Mouse (Mus musculus) thymus, adult 2 months (tissue): ENCODE measurements around the gene March4. TPM values are rescaled to one million over a fixed set of nuclear protein-coding genes. Genes with fewer than 3 reads are reported as not detected.

Source experiments
- DNase-seq: peaks from one replicate; pipeline ENCODE4 v3.0.0; 2021
- H3K27ac ChIP-seq: fragments of 200-500 bp; 2 replicates; pipeline ENCODE4 v1.5.1; 2012; ENCODE audit warnings: low read length, control low read depth; ENCODE audit not compliant: control insufficient read depth, insufficient read depth
- H3K27me3 ChIP-seq: fragments of 200-500 bp; 2 replicates; pipeline ENCODE4 v1.6.1; 2012; ENCODE audit warnings: mild to moderate bottlenecking, low read length, moderate library complexity, mixed read lengths; ENCODE audit not compliant: control insufficient read depth, insufficient read depth
- H3K36me3 ChIP-seq: fragments of 200-500 bp; 2 replicates; pipeline ENCODE4 v1.6.1; 2012; ENCODE audit warnings: mild to moderate bottlenecking, low read length, moderate library complexity; ENCODE audit not compliant: control insufficient read depth, insufficient read depth
- H3K4me1 ChIP-seq: fragments of 200-500 bp; replicated peaks from 2 replicates; pipeline ENCODE4 v1.6.1; 2012; ENCODE audit warnings: low read length; ENCODE audit not compliant: control insufficient read depth, insufficient read depth
- H3K4me3 ChIP-seq: fragments of 200-500 bp; 2 replicates; pipeline ENCODE4 v1.5.1; 2012; ENCODE audit warnings: mild to moderate bottlenecking, low read length, control low read depth, moderate library complexity; ENCODE audit not compliant: control insufficient read depth, insufficient read depth
- CTCF ChIP-seq: fragments of 200-500 bp; IDR thresholded peaks from 2 replicates; pipeline ENCODE4 v1.5.1; 2012; ENCODE audit warnings: mild to moderate bottlenecking, control low read depth, low read length, moderate library complexity, borderline replicate concordance; ENCODE audit not compliant: control insufficient read depth, poor library complexity, insufficient read depth; ENCODE audit errors: extremely low read depth
- POLR2A ChIP-seq: fragments of 200-500 bp; IDR thresholded peaks from 2 replicates; pipeline ENCODE4 v1.6.1; 2012; ENCODE audit warnings: mild to moderate bottlenecking, low read length, control low read depth, moderate library complexity; ENCODE audit not compliant: control insufficient read depth, poor library complexity, insufficient read depth; ENCODE audit errors: extremely low read depth
- WGBS: fragments of 180-500 bp; shearing (Covaris S2); methylation state at CpG from one replicate; pipeline ENCODE4 v1.1.7; 2018; 5-methylcytosine and 5-hydroxymethylcytosine counted together
- polyA plus RNA-seq: library from polyadenylated mRNA; depleted of rRNA; stranded (reverse); fragments of >200 nt; gene quantifications from 2 replicates; pipeline ENCODE4 v1.2.3, GENCODE M21; 2012; rRNA removed

The March4 gene
- not detected in 2 replicates for polyA plus RNA-seq

- no peak for TF ChIP-seq CTCF
- TF ChIP-seq POLR2A: no peak
- H3K4me3 ChIP-seq: no peak within 1 kb of the TSS
- no peaks in the 10 kb centered on the region for H3K36me3 ChIP-seq
- no peaks in the 10 kb centered on the region; the same call in 1 of the 2 replicates for H3K27me3 ChIP-seq
- no peak within 1 kb of the TSS for H3K27ac ChIP-seq
- no peaks in the 10 kb centered on the region for H3K4me1 ChIP-seq
- WGBS: 3% methylated on average over 41 of the region's 41 CpGs
- peak; percentile 35 for DNase-seq
These were observed at the start of gene March4 for GRCm38 (mm10) chr1:72536611-72537351. March4 (minus strand) TSS chr1:72536930.

GRCm38 (mm10) chr1:72585971-72586875 is 49.5 kb upstream of the March4 start:
- no peak overlapping the region for H3K27ac ChIP-seq
- 0 out of 2 replicates have a peak, but pooled peaks cover 4% of the 10 kb centered on the region for H3K4me1 ChIP-seq
- 98% methylated on average over 17 of the region's 17 CpGs for WGBS
- no peak for DNase-seq
- H3K36me3 ChIP-seq: peaks cover 13% of the 10 kb centered on the region
- no peaks in the 10 kb centered on the region for H3K27me3 ChIP-seq
- H3K4me3 ChIP-seq: no peak overlapping the region
- TF ChIP-seq CTCF: no peak

GRCm38 (mm10) chr1:72583906-72584305 is 47.2 kb upstream of the March4 start:
- WGBS: 72% methylated on average over 4 of the region's 4 CpGs
- H3K36me3 ChIP-seq: peaks cover 8% of the 10 kb centered on the region; the same call in 1 of the 2 replicates
- no peak for DNase-seq
- TF ChIP-seq CTCF: no peak
- no peak for TF ChIP-seq POLR2A
- no peak overlapping the region for H3K27ac ChIP-seq
- no peaks in the 10 kb centered on the region for H3K27me3 ChIP-seq
- no peak overlapping the region for H3K4me3 ChIP-seq
- 0 out of 2 replicates have a peak, but pooled peaks cover 4% of the 10 kb centered on the region for H3K4me1 ChIP-seq

GRCm38 (mm10) chr1:72582947-72583731 is 46.4 kb upstream of the March4 start, which contains the start of gene Smarcal1:
Smarcal1 (plus strand) TSS chr1:72583251.
- under 1% methylated on average over 25 of the region's 25 CpGs for WGBS
- Histone ChIP-seq H3K27me3 (no peaks in the 10 kb centered on the region), H3K4me3 (peak within 1 kb of the TSS; percentile 96), H3K27ac (peak within 1 kb of the TSS; percentile 77), H3K36me3 (peaks cover 8% of the 10 kb centered on the region; the same call in 1 of the 2 replicates), H3K4me1 (0 out of 2 replicates have a peak, but pooled peaks cover 4% of the 10 kb centered on the region)
- TF ChIP-seq POLR2A (0 out of 2 replicates have a peak, but pooled peaks have one; percentile 14), CTCF (no peak)
- peak; percentile 93 for DNase-seq

GRCm38 (mm10) chr1:72578806-72579205 is 42.1 kb upstream of the March4 start:
- H3K36me3 ChIP-seq: no peaks in the 10 kb centered on the region
- no peak overlapping the region for H3K27ac ChIP-seq
- H3K27me3 ChIP-seq: no peaks in the 10 kb centered on the region; the same call in 1 of the 2 replicates
- H3K4me1 ChIP-seq: no peaks in the 10 kb centered on the region
- TF ChIP-seq CTCF: no peak
- no peak for TF ChIP-seq POLR2A
- H3K4me3 ChIP-seq: no peak overlapping the region
- 37% methylated on average over 4 of the region's 4 CpGs for WGBS
- DNase-seq: no peak

- H3K4me3 ChIP-seq: no peak overlapping the region
- H3K27me3 ChIP-seq: no peaks in the 10 kb centered on the region; the same call in 1 of the 2 replicates
- TF ChIP-seq POLR2A (no peak), CTCF (no peak)
- H3K27ac ChIP-seq: no peak overlapping the region
- 36% methylated on average over 15 of the region's 15 CpGs for WGBS
- no peaks in the 10 kb centered on the region for H3K4me1 ChIP-seq
- H3K36me3 ChIP-seq: no peaks in the 10 kb centered on the region
- no peak for DNase-seq
These were observed 41.6 kb upstream of the March4 start for GRCm38 (mm10) chr1:72578351-72578750.
